Mouse (Mus musculus): ENCODE results near the gene H2-M1. TPM values are rescaled to one million over a fixed set of nuclear protein-coding genes. Genes with fewer than 3 reads are reported as not detected.

H2-M1 gene
- not detected in 2 replicates for polyA plus RNA-seq (2014; fragmentation: Nextera tagmentation; extraction: Ambion mirVana)

DNA sequence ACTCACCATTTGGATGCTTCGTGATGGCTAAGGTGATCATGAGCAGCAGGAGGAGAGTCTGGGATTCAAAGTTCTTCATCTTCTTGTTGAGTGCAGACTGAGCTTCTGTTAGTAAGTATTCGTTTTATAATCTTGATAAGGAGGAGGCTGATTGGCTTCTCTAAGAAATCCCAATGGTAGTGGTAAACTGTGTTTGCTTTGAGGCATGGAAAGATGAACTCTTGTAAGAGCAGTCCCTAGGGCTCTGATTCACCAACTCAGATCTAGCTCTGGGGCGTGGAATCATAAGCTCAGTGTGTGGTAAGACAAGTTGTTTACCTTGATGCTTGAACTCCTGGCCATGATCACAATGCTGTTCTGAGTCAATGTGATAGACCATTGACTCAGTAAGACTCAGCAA is at the start of gene H2-M1:
Gene H2-M1 (minus strand): TSS at position 101 of the 400 bp plus-strand sequence.
- Histone ChIP-seq H3K4me2 (replicated peaks; ENCODE audit: low read depth, low read length) (no peak within 1 kb of the TSS), H3K36me3 (ENCODE audit: control insufficient read depth, insufficient read depth, low read length) (no peaks in the 10 kb centered on the region), H3K9ac (replicated peaks; ENCODE audit: low read depth, low read length) (no peak within 1 kb of the TSS), H3K27me3 (ENCODE audit: control insufficient read depth, insufficient read depth, low read length) (no peaks in the 10 kb centered on the region), H3K27ac (ENCODE audit: low read length) (no peak within 1 kb of the TSS), H3K4me3 (ENCODE audit: low read depth, low read length) (no peak within 1 kb of the TSS), H3K9me3 (ENCODE audit: control insufficient read depth, low read depth, low read length) (no peaks in the 10 kb centered on the region), H3K4me1 (ENCODE audit: control insufficient read depth, insufficient read depth, low read length) (no peaks in the 10 kb centered on the region)
- WGBS = 73% methylated on average over 3 of the region's 3 CpGs
- ATAC-seq (ENCODE audit: insufficient number of reproducible peaks, insufficient read depth, low FRiP score, low read depth) = no peak

DNA sequence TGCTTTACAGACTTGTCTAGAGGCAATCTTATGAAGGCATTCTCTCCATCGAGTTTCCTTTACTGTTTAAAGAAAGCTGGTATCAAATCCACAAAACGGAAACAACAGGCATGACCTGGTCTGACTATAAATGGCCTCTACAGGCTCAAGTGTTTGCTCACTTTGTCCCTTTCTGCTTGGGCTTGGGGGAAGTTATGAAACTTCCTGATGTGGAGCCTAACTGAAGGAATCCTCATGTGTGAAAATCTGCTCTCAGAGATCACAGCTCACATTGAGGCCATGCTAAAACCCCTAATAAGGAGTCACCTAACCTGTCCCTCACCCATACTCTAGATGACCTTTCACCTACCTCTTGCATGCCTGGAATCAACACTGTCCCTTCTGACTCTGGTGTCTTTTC is 25.7 kb upstream of the H2-M1 start:
- Histone ChIP-seq H3K27me3 (ENCODE audit: control insufficient read depth, insufficient read depth, low read length) (no peaks in the 10 kb centered on the region), H3K9me3 (ENCODE audit: control insufficient read depth, low read depth, low read length) (no peaks in the 10 kb centered on the region), H3K4me3 (ENCODE audit: low read depth, low read length) (no peak overlapping the region), H3K9ac (replicated peaks; ENCODE audit: low read depth, low read length) (no peak overlapping the region), H3K4me2 (replicated peaks; ENCODE audit: low read depth, low read length) (no peak overlapping the region), H3K27ac (ENCODE audit: low read length) (no peak overlapping the region), H3K4me1 (ENCODE audit: control insufficient read depth, insufficient read depth, low read length) (no peaks in the 10 kb centered on the region), H3K36me3 (ENCODE audit: control insufficient read depth, insufficient read depth, low read length) (no peaks in the 10 kb centered on the region)
- 67% methylated on average over 2 of the region's 2 CpGs for WGBS
- ATAC-seq (ENCODE audit: insufficient number of reproducible peaks, insufficient read depth, low FRiP score, low read depth) = no peak

DNA sequence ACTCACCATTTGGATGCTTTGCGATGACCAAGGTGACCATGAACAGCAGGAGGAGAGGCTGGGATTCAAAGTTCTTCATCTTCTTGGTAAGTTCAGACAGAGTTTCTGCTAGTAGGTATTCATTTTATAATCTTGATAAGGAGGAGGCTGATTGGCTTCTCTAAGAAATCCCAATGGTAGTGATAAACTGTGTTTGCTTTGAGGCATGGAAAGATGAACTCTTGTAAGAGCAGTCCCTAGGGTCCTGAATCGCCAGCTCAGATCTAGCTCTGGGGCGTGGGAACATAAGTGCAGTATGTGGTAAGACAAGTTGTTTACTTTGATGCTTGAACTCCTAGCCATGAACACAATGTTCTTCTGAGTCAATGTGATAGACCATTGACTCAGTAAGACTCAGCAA is 29.5 kb downstream of the H2-M1 start, which contains the start of gene H2-M9:
Gene H2-M9 (minus strand): TSS at position 101 of the 400 bp plus-strand sequence.
- WGBS = 93% methylated on average over 3 of the region's 3 CpGs
- no peak for ATAC-seq (ENCODE audit: insufficient number of reproducible peaks, insufficient read depth, low FRiP score, low read depth)

More for the DNA sequence above, 29.5 kb downstream of the H2-M1 start, which contains the start of gene H2-M9:
- no peaks in the 10 kb centered on the region for H3K9me3 ChIP-seq (ENCODE audit: control insufficient read depth, low read depth, low read length)
- H3K4me1 ChIP-seq (ENCODE audit: control insufficient read depth, insufficient read depth, low read length) = no peaks in the 10 kb centered on the region
- H3K36me3 ChIP-seq (ENCODE audit: control insufficient read depth, insufficient read depth, low read length) = no peaks in the 10 kb centered on the region
- H3K4me2 ChIP-seq (replicated peaks; ENCODE audit: low read depth, low read length) = no peak within 1 kb of the TSS
- no peak within 1 kb of the TSS for H3K4me3 ChIP-seq (ENCODE audit: low read depth, low read length)
- H3K27ac ChIP-seq (ENCODE audit: low read length) = no peak within 1 kb of the TSS
- no peak within 1 kb of the TSS for H3K9ac ChIP-seq (replicated peaks; ENCODE audit: low read depth, low read length)
- H3K27me3 ChIP-seq (ENCODE audit: control insufficient read depth, insufficient read depth, low read length) = no peaks in the 10 kb centered on the region

Other genes with a start within 250 kb of the H2-M1 start
- not detected in 2 replicates for gene H2-M10.4, start 209.9 kb downstream of the H2-M1 start, polyA plus RNA-seq (2014; fragmentation: Nextera tagmentation; extraction: Ambion mirVana)
- gene H2-M11, start 125.1 kb downstream of the H2-M1 start, polyA plus RNA-seq (2014; fragmentation: Nextera tagmentation; extraction: Ambion mirVana) = not detected in 2 replicates
- gene H2-M9, start 29.6 kb downstream of the H2-M1 start, polyA plus RNA-seq (2014; fragmentation: Nextera tagmentation; extraction: Ambion mirVana) = 0.23 TPM in 1 of 2 replicates, not detected in the other
- not detected in 2 replicates for gene H2-M10.5, start 100.7 kb upstream of the H2-M1 start, polyA plus RNA-seq (2014; fragmentation: Nextera tagmentation; extraction: Ambion mirVana)
- gene H2-M10.6, start 140.0 kb upstream of the H2-M1 start, polyA plus RNA-seq (2014; fragmentation: Nextera tagmentation; extraction: Ambion mirVana) = not detected in 2 replicates
- gene Trim26, start 164.9 kb upstream of the H2-M1 start, polyA plus RNA-seq (2014; fragmentation: Nextera tagmentation; extraction: Ambion mirVana) = 38.0 and 42.7 TPM in 2 replicates
- 0.13 and 0.74 TPM in 2 replicates for gene Trim15, start 195.0 kb upstream of the H2-M1 start, polyA plus RNA-seq (2014; fragmentation: Nextera tagmentation; extraction: Ambion mirVana)
- gene Trim10, start 197.4 kb upstream of the H2-M1 start, polyA plus RNA-seq (2014; fragmentation: Nextera tagmentation; extraction: Ambion mirVana) = 1.5 and 2.0 TPM in 2 replicates
- gene Trim40, start 217.9 kb upstream of the H2-M1 start, polyA plus RNA-seq (2014; fragmentation: Nextera tagmentation; extraction: Ambion mirVana) = not detected in 2 replicates
- 1.3 and 1.6 TPM in 2 replicates for gene Trim31, start 225.9 kb upstream of the H2-M1 start, polyA plus RNA-seq (2014; fragmentation: Nextera tagmentation; extraction: Ambion mirVana)

Measured in stomach, embryonic 14.5 days (tissue).